ENCODE assay signal across 10 mouse cellular contexts in genomic region chr8:12502856-12503255, GRCm38 (mm10).
DNase-seq lines count a peak whose midpoint lies in the region; ATAC-seq and TF ChIP-seq lines count a peak whose summit lies in the region.
"Had no signal": no experiment of that assay in that cellular context is flagged by ENCODE, and none has a peak within 500 bp of the region (broad histone marks: within the 10 kb centered on the region; RNA-seq: fewer than 3 reads in every experiment).

No protein-coding gene starts in this region.

- no peaks in the 10 kb centered on the region for H3K36me3 ChIP-seq in lung, postnatal 0 days (ENCODE audit: insufficient read depth, low read length)
- H3K36me3 ChIP-seq in forebrain, embryonic 15.5 days, result no peaks in the 10 kb centered on the region
- H3K36me3 ChIP-seq in limb, embryonic 11.5 days (ENCODE audit: control insufficient read depth, insufficient read depth, low read length), result no peaks in the 10 kb centered on the region
- no peaks in the 10 kb centered on the region for H3K36me3 ChIP-seq in stomach, embryonic 16.5 days (ENCODE audit: control insufficient read depth, insufficient read depth, low read length)
- H3K36me3 ChIP-seq: liver, embryonic 15.5 days had no signal

- TF ChIP-seq EP300 in lung, postnatal 0 days (IDR thresholded peaks at IDR 0.05), result no peak

- TF ChIP-seq CTCF in lung, postnatal 0 days (IDR thresholded peaks at IDR 0.05), result no peak
- no peak for TF ChIP-seq CTCF in left cerebral cortex, adult 2 months (IDR thresholded peaks at IDR 0.05)

- no peaks in the 10 kb centered on the region for H3K4me1 ChIP-seq in lung, postnatal 0 days (ENCODE audit: insufficient read depth, low read depth, low read length)
- H3K4me1 ChIP-seq in forebrain, embryonic 15.5 days, result peaks cover 51% of the 10 kb centered on the region
- peaks cover 9% of the 10 kb centered on the region for H3K4me1 ChIP-seq in limb, embryonic 11.5 days (ENCODE audit: control insufficient read depth, insufficient read depth, low read length)
- H3K4me1 ChIP-seq in stomach, embryonic 16.5 days (ENCODE audit: control insufficient read depth, insufficient read depth, low read length), result peaks cover 8% of the 10 kb centered on the region; the same call in 1 of the 2 replicates
- H3K4me1 ChIP-seq: liver, embryonic 15.5 days had no signal

- peaks cover 46% of the 10 kb centered on the region for H3K27me3 ChIP-seq in lung, postnatal 0 days (replicated peaks; ENCODE audit: insufficient read depth, low read length)
- H3K27me3 ChIP-seq in forebrain, embryonic 15.5 days, result no peaks in the 10 kb centered on the region
- H3K27me3 ChIP-seq in limb, embryonic 11.5 days (ENCODE audit: control insufficient read depth, insufficient read depth, low read length), result peaks cover 54% of the 10 kb centered on the region
- peaks cover 56% of the 10 kb centered on the region for H3K27me3 ChIP-seq in stomach, embryonic 16.5 days (ENCODE audit: control insufficient read depth, insufficient read depth, low read length)

- 17% methylated on average over 6 of the region's 6 CpGs for whole genome bisulfite sequencing in lung, postnatal 0 days
- 12% methylated on average over 6 of the region's 6 CpGs for WGBS in forebrain, embryonic 15.5 days
- 3% methylated on average over 6 of the region's 6 CpGs for WGBS in limb, embryonic 11.5 days
- 7% methylated on average over 6 of the region's 6 CpGs for WGBS in stomach, embryonic 16.5 days

- peak; percentile 21; the same call in 1 of the 2 replicates for ATAC-seq in lung, postnatal 0 days
- ATAC-seq in forebrain, embryonic 15.5 days (replicated peaks), result peak; percentile 14; the same call in 1 of the 2 replicates
- ATAC-seq in limb, embryonic 11.5 days (ENCODE audit: insufficient number of reproducible peaks, low FRiP score, low TSS enrichment, low read depth), result no peak
- no peak for ATAC-seq in stomach, embryonic 16.5 days (ENCODE audit: insufficient read depth, low FRiP score)

- no peak for DNase-seq in lung, postnatal 0 days (ENCODE audit: low spot score)
- no peak for DNase-seq in lung, postnatal 25 days (ENCODE audit: low spot score)
- peak; percentile 48 for DNase-seq in limb, embryonic 11.5 days (ENCODE audit: low spot score)
- no peak for DNase-seq in cerebellum, adult 8-10 months
- no peak for DNase-seq in left cerebral cortex, adult 2 months (ENCODE audit: extremely low spot score in 1 of 2, low spot score in 2 of 2)
- DNase-seq: kidney, adult 8-10 months; thymus, postnatal 36 days had no signal

- peak overlapping the region; percentile 46; the same call in 1 of the 2 replicates for H3K4me2 ChIP-seq in lung, postnatal 0 days (replicated peaks; ENCODE audit: low read depth, low read length)
- peak overlapping the region; percentile 57 for H3K4me2 ChIP-seq in forebrain, embryonic 15.5 days (replicated peaks)
- peak overlapping the region; percentile 36; the same call in 1 of the 2 replicates for H3K4me2 ChIP-seq in limb, embryonic 11.5 days (ENCODE audit: low read depth, severe bottlenecking)
- peak overlapping the region; percentile 55 for H3K4me2 ChIP-seq in stomach, embryonic 16.5 days (ENCODE audit: low read depth, low read length)
- H3K4me2 ChIP-seq: liver, embryonic 15.5 days had no signal

- no peak overlapping the region for H3K27ac ChIP-seq in lung, postnatal 0 days (ENCODE audit: low read length)
- peak overlapping the region; percentile 74 for H3K27ac ChIP-seq in forebrain, embryonic 15.5 days (replicated peaks)
- no peak overlapping the region for H3K27ac ChIP-seq in limb, embryonic 11.5 days (replicated peaks; ENCODE audit: low read depth, low read length)
- no peak overlapping the region for H3K27ac ChIP-seq in stomach, embryonic 16.5 days (ENCODE audit: low read length)
- H3K27ac ChIP-seq in left cerebral cortex, adult 2 months, result no peak overlapping the region
- H3K27ac ChIP-seq: liver, embryonic 15.5 days had no signal

- intact Hi-C loops in left cerebral cortex, adult 2 months (cut with DNase I), result no loop called here

- no peak overlapping the region for H3K9ac ChIP-seq in lung, postnatal 0 days (replicated peaks; ENCODE audit: low read depth)
- peak overlapping the region; percentile 30; the same call in 1 of the 2 replicates for H3K9ac ChIP-seq in forebrain, embryonic 15.5 days (replicated peaks)
- H3K9ac ChIP-seq in limb, embryonic 11.5 days (ENCODE audit: low read length), result no peak overlapping the region
- no peak overlapping the region for H3K9ac ChIP-seq in stomach, embryonic 16.5 days (ENCODE audit: low read length)
- H3K9ac ChIP-seq: liver, embryonic 15.5 days had no signal

- peak overlapping the region; percentile 23 for H3K4me3 ChIP-seq in lung, postnatal 0 days (ENCODE audit: low read depth, low read length)
- H3K4me3 ChIP-seq in forebrain, embryonic 15.5 days, result peak overlapping the region; percentile 33; the same call in 1 of the 2 replicates
- H3K4me3 ChIP-seq in limb, embryonic 11.5 days (ENCODE audit: low read depth, low read length), result no peak overlapping the region
- peak overlapping the region; percentile 35 for H3K4me3 ChIP-seq in stomach, embryonic 16.5 days (replicated peaks; ENCODE audit: low read length)
- no peak overlapping the region for H3K4me3 ChIP-seq in left cerebral cortex, adult 2 months
- H3K4me3 ChIP-seq: liver, embryonic 15.5 days had no signal

- no peaks in the 10 kb centered on the region for H3K9me3 ChIP-seq in lung, postnatal 0 days (ENCODE audit: low read length)
- no peaks in the 10 kb centered on the region for H3K9me3 ChIP-seq in forebrain, embryonic 15.5 days
- no peaks in the 10 kb centered on the region for H3K9me3 ChIP-seq in limb, embryonic 11.5 days (ENCODE audit: control insufficient read depth, low read length)
- H3K9me3 ChIP-seq in stomach, embryonic 16.5 days (replicated peaks; ENCODE audit: control insufficient read depth, low read length), result no peaks in the 10 kb centered on the region
- H3K9me3 ChIP-seq: liver, embryonic 15.5 days had no signal

Comparison
In these comparisons a context has a peak if more than half of its experiments do, and no peak if none do; other contexts are left out.
1. ATAC-seq: peak in lung, postnatal 0 days (single experiment) and forebrain, embryonic 15.5 days (single experiment); none in limb, embryonic 11.5 days (single experiment) and stomach, embryonic 16.5 days (single experiment).
2. H3K4me3 ChIP-seq: peak in lung, postnatal 0 days (single experiment), forebrain, embryonic 15.5 days (single experiment) and stomach, embryonic 16.5 days (single experiment); none in limb, embryonic 11.5 days (single experiment) and left cerebral cortex, adult 2 months (single experiment).
3. Peak in every context shown above with its lines, with median percentiles within 50 percentile points of each other: H3K4me2 ChIP-seq.